Mouse (Mus musculus) cerebellum, postnatal 10 days (tissue): ENCODE measurements around the gene Bmp8a.
"Not testable (repeated sequence)": the region's sequence is repeated elsewhere in the genome, so short reads cannot be mapped to it uniquely, and the experiment has no call there.

ENCODE experiments used
- DNase-seq, 2 experiments: peaks; one replicate each; pipeline ENCODE4 v3.0.0; 2021; ENCODE audit warnings: mixed read lengths in 2 of 2

The Bmp8a gene

DNA sequence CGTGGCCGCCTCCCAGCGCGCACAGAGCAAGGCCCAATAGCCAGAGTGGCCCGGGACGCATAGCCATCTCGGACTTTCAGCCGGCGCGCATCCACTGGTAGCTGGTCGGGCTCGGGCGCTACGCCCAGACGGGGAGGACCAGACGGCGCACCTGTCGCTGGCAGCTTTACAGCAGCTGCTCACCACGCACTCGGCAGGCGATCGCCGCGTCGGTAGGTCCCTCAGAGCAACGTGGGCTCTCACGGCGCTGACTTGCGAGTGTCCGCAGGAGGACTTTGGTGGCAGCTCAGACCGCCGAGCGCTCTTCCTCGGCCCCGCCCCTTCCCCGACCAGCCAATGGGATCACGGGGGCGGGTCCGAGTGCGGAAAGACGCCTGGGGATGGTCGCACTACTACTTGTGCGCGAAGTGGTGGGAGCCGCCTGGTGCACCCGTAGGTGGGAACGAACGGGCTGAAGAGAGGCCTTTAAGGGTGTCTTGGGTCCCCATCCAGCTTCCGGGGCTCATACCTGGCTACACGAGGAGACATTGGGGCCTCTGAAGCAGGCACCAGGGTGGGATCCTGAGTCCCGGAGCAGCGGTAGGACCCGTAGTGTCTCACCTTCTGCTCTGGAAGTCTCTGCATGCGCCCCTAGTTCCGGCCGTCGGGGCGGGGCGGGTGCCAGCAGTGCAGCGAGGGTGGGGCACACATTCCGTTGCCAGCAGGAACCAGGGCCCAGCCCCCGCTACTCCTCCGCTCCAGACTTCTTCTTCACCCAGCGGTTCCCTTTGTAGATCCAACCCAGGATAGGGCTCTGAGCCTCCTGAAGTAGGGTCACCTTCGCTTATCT lies at the start of gene Bmp8a:
TSS of gene Bmp8a (minus strand) at position 611 of the 829 bp plus-strand sequence.
- DNase-seq, result peak; percentile 81 to 82

DNA sequence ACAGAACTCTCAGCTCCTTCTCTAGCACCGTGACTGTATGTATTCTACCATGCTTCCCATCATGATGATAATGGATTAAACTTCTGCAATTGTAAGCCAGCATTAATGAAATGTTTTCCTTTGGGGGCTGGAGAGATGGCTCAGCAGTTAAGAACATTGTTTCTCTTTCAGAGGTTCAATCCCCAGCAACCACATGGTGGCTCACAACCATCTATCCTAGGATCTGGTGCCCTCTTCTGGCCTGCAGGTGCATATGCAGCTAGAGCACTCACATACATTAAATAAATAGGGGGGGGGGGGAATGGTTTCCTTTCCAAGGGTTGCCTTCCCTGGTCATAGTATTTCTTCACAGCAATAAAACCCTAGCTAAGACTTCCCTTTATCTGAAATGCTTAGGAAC lies 49.1 kb upstream of the Bmp8a start:
- peak; percentile 47 to 50 for DNase-seq

DNA sequence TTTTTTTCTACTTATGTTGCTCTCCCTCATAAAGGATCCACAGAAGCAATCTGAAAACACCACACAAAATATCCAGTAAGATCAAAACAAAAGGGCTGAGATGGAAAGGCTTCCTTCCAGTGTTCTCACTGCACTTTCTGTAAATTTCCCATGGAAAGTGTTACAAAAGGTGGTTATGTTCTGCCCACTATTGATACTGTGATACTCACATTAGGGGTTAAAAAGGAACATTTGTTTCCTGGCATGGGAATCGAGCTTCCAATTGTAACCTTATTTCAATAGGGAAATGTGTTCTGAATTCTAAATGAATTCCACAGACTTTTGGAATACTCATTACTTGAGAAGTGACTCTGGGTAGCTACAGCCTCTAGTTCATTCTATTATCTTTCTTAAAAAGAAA lies 42.0 kb upstream of the Bmp8a start:
- no peak for DNase-seq

DNA sequence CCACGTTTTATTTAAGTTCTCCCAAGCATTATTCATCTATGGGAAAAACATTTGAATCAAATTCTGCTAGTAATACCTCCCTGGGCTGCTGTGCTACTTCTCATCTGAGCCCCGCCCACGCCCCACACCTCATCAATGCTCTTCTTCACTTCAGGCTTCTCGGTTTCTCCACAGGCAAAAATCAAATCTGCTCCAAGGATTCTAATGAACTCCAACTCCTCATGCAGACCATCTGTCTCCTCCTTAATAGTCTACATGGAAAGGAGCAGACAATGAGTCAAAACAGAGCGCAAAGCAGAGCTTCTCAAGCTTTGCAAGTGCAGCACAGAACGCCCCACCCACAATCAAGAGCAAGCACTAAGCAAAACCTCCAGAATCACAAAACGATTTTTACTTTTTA lies 40.1 kb upstream of the Bmp8a start:
- DNase-seq, result no peak

DNA sequence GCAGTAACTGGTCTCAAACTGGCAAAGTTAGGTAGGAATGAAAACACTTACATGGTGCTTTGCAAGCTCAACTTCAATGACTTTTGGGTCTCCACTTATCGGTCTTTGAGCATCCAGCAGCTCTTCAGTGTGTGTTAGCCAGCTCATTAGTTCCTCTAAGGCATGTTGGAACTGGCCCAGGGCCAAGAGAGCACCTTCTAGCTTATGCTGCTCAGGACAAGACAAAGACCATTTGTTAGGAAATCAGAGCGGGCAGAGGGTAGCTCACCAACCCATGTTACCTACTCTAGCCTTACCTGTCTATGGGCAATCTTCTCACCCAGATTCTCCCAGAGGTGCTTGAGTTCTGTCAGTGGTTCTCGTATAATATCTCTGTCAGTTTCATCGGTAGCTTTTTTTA lies 39.0 kb upstream of the Bmp8a start:
- peak; percentile 27 to 28 for DNase-seq

DNA sequence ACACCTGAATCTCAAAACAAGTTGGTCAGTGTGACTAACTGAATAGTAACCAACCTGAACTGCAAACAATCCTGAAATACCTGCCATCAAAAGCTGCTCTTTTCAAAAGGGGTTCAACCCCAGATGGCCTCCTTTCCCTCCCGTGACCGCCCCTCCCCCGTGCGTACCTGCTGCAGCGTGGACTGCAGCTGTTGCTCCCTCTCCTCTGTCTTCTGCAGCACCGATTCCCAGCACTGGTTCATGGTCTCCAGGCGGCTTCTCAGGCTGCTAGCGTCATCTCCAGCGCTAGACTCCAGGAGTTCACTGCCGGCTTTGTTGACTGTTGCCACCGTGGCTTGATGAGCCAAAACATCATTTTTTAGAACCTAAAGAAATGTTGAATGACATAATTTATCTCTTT lies 38.5 kb upstream of the Bmp8a start:
- no peak for DNase-seq

DNA sequence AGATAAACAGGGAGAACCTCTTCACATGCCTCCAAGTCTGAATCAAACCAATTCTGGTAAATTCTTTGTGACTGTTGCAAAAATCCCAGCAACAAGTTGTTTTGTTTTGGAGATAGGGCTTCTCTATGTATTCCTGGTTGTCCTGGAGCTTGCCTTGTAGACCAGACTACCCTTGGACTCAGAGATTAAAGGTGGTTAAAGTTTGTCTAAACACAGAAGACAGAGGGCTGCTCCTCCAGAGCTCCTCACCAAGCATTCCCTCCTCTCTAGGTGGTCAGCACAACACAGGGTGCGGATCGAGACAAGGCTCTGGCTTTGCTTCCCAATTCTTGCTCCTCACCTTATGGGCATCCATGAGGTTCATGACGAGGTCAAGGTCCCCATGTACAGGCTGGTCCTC lies 33.0 kb upstream of the Bmp8a start:
- DNase-seq, result no peak

DNA sequence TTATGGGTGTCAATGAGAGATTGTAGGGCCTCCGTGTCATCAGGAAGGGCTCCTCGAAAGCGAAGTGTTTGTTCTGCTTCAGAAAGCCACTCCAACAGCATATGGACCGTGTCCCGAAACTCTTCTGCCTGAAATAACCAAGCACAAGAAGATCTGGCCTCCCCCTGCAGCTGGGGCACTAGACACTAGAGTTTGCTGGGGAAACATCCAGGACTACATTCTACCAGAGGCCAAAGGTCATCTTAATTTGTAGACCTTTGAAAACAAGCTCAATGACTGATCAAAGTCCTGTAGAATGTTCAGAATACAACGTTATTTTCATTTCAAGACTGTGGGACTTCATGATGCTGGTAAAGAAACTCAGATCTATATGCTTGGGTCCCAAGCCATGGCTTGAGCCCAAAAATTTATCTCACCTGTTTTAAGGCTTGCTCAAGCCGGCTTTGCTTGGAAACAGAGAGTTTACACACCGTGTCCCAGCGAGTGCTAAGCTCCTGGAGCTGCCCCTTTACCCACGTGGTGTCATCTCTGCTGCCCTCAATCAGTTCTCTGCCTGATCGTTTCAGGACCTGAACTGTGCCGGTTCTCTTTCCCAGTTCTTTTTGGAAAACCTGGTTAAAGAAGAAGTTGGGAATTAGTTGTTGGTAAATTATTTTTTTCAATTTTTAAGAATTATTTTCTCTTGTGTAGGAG lies 31.4 kb upstream of the Bmp8a start:
- no peak for DNase-seq

DNA sequence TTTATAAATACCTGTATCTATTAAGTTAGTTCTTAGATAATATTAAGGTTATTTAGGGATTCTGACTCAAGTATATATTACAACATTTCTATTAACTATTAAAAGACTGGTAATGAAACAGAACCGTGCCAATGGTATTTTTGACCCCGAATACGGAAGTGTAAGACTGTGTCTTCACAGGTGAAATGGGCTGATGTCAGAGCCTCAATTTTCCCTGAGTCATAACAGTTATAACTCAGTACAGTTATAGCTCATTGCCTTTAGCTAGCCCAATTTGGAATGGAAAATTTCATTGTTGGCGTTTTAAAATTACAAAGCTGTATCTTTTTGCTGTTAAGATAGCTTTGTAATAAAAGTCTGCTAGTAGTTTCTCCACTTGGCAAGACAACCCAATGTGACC lies 20.5 kb upstream of the Bmp8a start:
- DNase-seq, result no peak

DNA sequence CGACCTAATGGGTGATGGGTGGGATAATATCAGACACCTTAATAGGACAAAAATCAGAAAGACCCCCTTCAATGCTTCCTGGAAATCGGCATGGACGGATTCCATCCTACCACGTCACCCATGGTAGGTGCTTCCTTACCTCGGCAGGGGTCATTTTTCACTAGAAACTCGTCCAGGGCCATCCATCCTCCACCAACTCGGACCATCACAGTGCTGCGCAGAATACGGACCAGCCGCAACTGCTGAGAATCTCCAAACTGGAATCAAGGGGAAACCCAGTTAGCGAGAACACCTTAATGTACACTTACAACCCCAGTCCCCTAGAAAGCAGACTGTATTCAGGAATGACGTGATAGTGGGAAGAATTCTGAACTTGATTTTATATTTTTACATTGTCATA lies 17.7 kb upstream of the Bmp8a start:
- no peak for DNase-seq

DNA sequence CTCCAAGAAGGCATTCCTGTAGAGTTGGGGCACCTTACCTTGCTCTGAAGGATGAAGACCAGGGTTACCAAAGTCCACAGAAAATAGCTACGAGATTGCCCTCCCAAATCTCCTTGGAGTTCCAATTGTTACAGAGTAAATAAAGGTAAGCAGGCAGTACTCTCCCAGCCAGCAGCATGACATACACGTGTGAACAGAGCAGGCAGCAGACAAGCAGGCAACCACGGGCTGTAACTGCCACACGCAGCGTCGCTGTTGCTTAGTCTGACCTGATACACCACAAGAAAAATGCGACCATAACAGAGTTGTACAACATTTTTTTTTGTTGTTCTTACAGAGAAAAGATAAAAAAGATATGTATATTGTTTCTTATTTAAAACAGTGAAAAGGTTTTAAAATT lies 15.6 kb upstream of the Bmp8a start:
- DNase-seq, result no peak

DNA sequence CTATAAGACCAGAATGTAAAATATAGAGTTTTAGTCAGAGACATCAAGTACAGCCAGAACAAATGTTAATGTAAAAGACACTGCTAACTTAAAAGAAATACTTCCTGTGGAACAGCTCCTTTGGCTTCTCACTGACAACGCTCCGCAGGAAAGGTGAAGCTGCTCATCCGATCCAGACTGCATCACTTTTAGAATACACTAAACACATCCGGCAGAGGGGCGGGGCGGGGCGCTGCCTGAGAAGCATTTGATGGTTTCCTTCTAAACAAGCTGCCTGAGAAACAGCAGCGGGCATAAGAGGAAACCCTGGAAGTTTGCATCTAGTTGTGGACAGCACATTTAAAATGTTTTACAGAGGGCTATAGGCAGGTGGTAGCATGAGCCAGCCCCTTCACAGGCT lies 12.9 kb upstream of the Bmp8a start:
- no peak for DNase-seq

DNA sequence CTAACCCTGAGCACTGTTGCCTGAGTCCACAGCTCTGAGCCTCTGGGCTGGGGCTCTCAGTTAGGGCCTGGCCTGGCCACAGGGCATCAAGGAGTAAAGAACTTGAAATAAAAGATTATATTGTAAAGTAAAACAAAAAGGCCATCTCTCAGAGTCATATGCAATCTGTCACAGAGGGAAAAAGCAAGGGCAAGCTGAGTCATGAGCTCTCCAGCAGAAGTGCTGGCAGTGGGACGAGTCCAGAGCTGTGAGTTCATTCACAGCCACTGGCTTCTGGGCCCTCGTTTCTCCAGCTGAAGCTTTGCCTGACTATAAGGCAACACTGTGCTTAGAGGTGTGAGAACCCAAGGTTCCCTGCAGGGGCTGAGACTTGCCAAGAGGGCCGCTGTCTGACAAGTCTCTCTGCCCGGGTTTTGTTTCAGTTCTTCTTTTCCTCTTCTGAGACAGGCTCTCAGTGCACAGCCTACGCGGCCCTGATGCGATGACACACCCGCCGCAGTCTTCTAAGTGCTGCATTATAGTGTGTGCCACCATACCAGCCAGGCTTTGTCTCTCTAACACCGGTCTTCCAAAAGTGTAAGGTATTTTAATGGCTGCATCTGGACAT lies 10.3 kb upstream of the Bmp8a start:
- DNase-seq, result no peak

DNA sequence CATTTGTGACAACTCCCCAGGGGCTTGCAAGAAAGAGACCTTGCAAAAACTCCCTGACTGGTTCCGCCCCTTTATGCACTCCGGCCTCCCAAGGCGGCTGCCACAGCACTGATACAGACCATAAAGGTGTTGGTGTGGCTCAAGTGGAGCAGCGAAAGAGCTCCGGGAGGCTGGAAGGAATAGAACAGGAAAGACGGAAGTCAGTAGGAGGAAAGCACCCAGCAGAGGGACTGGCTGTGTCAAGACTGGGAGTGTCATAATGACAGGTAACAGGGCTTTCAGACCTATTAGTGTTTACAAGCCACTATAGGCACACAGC lies 378 bp upstream of the Bmp8a start:
- no peak for DNase-seq

DNA sequence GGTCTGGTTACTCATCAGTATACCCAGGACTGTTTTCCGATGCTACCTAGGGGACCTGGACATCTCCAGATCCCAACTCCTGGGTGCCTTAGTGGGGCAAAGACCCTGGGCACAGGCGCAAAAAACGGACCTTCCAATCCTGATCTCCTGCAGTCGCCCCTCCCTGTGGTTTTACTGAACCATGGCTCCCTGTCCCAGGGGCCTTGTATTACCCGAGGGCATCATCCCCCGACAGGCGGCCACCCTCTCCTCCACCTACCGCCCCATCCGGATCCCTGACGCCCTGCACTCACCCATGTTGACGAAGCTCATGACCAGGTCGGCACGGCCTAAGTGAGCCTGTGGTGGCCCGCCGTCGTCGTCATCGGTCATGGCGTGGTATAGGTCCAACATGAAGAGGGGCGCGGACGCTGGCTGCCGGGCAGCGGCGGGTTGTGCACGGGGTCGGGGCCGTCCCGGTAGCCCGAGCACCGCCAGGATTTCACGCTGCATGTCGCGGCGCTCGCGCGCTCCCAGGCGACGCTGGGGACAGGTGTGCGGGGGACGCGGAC lies 886 bp downstream of the Bmp8a start:
- peak; percentile 20 to 28 for DNase-seq

DNA sequence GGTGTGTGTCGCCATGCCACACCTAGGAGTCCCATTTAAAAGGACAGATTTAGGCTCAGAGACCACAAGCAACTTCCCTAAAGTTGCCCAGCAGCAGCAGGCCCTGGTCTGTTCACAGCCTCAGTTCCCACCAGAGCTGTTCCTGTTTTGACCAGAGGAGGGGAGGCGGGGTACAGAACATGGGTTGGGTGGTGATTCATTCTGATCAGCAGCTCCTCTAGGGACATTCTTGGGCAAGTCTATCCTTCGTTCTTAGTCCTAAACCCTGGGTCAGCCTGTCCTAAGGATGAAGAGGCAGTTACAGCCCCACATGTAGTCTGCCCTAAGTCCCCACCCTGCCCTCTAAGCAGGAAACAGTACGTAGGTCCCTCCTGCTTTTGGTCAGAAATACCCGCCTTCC lies 2.8 kb downstream of the Bmp8a start:
- no peak for DNase-seq

DNA sequence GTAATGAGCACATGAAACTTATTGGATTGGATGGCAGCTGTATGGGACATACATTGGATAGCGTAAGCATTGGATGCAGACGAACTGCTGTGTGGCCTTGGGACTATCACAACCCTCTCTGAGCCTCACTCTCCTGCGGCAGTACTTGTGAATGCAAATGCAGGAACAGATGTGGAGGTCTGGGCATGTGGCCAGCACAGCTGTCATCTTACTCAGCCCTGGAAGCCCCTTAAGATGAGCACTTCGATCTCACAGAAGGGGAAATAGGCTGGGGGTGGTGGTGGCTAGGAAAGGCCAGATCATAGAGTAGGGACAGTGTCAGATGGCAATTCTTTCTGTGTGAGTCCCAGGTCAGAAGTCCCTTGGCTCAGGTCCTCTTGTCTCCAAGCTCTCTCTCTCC lies 5.4 kb downstream of the Bmp8a start:
- DNase-seq, result peak in 1 of 2 experiments; percentile 26

DNA sequence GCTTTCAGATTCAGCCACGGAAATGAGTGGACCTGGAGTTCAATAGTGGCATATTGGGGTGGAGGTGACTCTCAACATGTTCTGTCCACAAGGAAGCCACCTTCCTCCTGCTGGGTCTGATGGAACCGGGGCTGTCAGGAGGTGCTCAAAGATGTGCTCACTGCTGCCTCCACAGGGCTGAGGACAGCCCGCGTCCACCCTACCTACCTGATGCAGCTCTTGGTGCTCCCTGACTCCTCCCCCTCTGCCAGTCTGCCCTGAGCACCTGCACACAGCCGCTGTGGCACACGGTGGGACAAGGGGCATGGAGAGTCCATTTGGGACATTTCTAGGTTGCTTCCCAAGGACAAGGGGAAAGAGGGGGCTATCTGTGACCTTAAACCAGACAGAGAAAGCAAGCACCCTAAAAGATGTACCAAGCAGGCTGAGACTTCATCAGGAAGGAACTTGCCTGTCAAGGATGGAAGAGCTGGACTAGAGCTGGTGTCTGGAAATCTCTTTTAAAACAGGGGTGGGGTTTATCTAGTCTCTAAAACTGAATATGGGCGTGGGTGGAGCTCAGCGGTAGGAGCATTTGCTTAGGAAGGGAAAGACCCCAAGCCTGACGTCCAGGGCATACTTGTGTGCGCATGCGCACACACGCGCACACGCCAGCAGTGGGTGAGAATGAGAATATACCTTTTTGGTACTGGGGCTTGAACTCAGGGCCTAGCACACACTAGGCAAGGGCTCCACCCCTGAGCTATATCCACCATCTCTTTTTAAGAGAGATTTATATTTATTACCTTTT lies 7.1 kb downstream of the Bmp8a start:
- no peak for DNase-seq

DNA sequence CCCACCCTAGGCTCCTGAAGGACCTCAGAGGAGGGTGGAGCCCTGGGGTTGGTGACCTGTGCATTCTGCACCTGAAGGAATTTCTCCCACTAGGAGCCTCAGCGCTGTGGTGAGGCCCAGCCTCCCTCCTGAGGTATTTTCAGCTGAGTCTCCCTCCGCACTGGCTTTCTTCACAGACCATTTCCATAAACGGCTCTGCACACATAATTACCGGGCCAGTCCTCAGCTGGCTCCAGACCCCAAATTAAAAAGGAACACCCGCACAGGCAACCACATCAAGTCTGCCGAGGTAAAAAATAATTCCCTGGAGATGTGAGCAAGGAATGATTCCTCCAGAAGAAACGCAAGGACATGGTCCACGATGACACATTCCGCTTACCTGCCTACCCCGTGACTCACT lies 7.8 kb downstream of the Bmp8a start:
- not testable (repeated sequence) for DNase-seq

DNA sequence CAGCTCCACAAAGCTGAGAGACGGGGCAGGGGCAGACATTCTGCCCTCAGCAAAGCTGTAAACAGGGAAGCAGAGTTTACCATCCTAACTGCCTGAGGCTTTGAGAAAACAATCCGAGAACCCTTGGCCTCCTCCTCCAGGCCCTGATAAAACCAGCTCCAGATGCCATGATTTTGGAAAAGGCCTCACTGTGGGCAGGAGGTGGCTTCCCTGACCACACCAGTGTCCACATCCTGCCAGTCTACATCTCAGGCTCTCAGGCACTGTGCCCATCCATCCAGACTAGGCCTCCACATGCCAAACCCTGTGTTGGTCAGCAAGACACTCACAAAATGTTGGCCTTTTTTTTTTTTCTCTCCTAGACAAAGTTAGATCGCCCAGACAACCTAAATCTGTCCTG lies 8.9 kb downstream of the Bmp8a start:
- peak in 1 of 2 experiments; percentile 21 for DNase-seq

DNA sequence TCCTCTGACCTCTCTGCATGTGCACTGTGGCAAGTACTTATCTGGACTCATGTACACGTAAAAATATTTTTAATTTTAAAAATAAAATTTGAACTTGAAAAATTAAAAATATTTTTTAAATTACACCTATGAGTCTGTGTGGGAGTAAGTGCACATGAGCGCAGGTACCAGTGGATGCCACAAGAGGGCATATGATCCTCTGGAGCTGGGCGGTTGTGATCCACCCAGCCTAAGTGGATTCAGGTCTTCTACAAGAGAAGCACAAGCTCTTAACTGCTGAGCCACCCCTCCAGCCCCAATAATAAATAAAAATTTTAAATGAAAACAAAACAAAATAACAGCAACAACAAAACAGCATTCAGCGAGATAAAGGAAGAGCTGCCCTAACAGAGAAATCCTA lies 9.9 kb downstream of the Bmp8a start:
- no peak for DNase-seq

DNA sequence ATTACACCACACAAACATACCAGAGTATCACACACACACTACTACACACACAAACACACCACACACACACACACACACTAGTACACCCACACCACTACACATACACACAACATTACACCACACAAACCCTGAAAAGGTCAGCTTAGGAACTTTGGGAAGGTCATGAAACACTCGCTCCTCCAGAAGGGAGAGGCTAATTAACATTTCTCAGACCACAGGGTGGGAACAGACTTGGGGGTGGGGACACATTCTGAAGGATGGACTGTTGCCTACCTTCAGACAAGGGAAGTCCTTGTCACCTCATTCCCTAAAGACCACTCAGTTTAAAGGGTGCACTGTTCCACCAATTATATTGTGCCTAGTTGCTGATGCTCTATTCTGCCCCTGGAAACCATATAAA lies 11.1 kb downstream of the Bmp8a start:
- not testable (repeated sequence) for DNase-seq

DNA sequence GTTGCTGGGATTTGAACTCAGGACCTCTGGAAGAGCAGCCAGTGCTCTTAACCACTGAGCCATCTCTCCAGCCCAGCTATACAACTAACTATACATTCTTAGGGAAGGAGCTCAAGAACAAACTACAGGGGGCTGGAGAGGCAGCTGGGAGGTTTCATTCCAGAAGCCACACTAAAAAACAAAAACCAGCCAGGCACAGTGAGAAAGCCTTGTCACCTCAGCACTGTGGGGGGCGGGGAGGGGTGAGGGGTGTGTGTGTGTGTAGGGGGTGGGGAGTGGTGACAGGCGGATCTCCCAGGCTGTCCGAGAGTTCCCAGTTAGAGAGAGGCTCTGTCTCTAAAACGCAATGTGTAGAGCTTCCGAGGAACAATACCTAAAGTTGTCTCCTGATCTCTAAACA lies 11.7 kb downstream of the Bmp8a start:
- DNase-seq, result no peak
